ENCODE assay signal across 7 mouse cellular contexts in the genomic region with DNA sequence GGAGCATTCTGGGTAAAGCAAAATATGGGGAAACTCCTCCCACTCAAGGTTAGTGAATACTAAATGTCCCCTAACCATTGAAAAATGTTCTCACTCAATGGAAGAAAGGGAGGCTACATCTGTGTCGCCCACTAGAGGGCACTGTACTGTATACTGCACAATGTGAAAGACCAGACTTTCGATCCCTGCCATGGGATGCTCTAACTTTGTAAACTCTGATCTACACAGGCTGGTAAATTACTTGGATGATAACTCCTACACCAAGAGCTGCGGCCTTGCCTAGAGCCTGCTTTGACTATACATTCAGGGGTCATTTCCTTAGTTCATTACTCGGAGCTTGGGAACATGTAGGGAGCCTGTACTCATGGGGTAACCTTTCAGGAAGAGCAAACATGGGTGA. TPM values are rescaled to one million over a fixed set of nuclear protein-coding genes. Genes with fewer than 3 reads are reported as not detected.
DNase-seq lines count a peak whose midpoint lies in the region; ATAC-seq and TF ChIP-seq lines count a peak whose summit lies in the region.

No protein-coding gene starts in this region.

- 19% methylated on average over 4 of the region's 4 CpGs for WGBS in heart, embryonic 12.5 days

- peak; percentile 29 for TF ChIP-seq RAD21 in CH12.LX (IDR thresholded peaks at IDR 0.05; ENCODE audit: low read depth, low read length)

- DNase-seq in CH12.LX (ENCODE audit: extremely low read depth) (peak; percentile 95), ZHBTc4 (ENCODE audit: low read depth, low spot score) (peak; percentile 87)
- peak; percentile 66 for DNase-seq in embryo, embryonic 9.5 days (ENCODE audit: extremely low spot score)
- peak; percentile 75 for DNase-seq in kidney, postnatal 10 days
- peak; percentile 75 for DNase-seq in lung, postnatal 10 days
- peak; percentile 52 to 68 for DNase-seq in right cerebral cortex, adult 2 months (ENCODE audit: low spot score in 2 of 2)

- peak; percentile 13; the same call in 1 of the 2 replicates for ATAC-seq in heart, embryonic 12.5 days (ENCODE audit: insufficient number of reproducible peaks, low FRiP score)

- dilution Hi-C loops in CH12.LX (cut with MboI; ENCODE audit: extremely low pct_ligation_motif_present, extremely low pct_unique_long_range_greater_than_20kb, low sequenced_read_pairs), result no loop called here

- no peaks in the 10 kb centered on the region for H3K9me3 ChIP-seq in CH12.LX (replicated peaks; ENCODE audit: low read length)
- no peaks in the 10 kb centered on the region for H3K9me3 ChIP-seq in heart, embryonic 12.5 days (replicated peaks)

- peak overlapping the region; percentile 76 for H3K4me2 ChIP-seq in CH12.LX (ENCODE audit: insufficient read depth, low read depth, poor library complexity, severe bottlenecking)
- peak overlapping the region; percentile 72 for H3K4me2 ChIP-seq in heart, embryonic 12.5 days

- H3K27ac ChIP-seq in CH12.LX (ENCODE audit: insufficient read depth, low read depth), result 0 out of 2 replicates have a peak overlapping the region, but pooled peaks have one; percentile 17
- H3K27ac ChIP-seq in heart, embryonic 12.5 days (ENCODE audit: poor library complexity, severe bottlenecking), result 0 out of 2 replicates have a peak overlapping the region, but pooled peaks have one; percentile 90

- peak overlapping the region; percentile 47 to 60 (median 53) for H3K4me3 ChIP-seq in CH12.LX (replicated peaks in 1 of 3; ENCODE audit: low read depth in 2 of 3, low read length in 2 of 3, poor library complexity in 1 of 3)
- H3K4me3 ChIP-seq in heart, embryonic 12.5 days, result 0 out of 2 replicates have a peak overlapping the region, but pooled peaks have one; percentile 39

- in situ Hi-C loops in CH12.LX (cut with MboI; ENCODE audit: low pct_ligation_motif_present, low pct_unique_long_range_greater_than_20kb, low sequenced_read_pairs), result loop anchor here (5.0 to 25.0 kb wide), 3 partner anchors 46 to 344 kb away; a partner anchor contains a TSS

- no peaks in the 10 kb centered on the region for H3K27me3 ChIP-seq in CH12.LX (replicated peaks)
- H3K27me3 ChIP-seq in heart, embryonic 12.5 days (replicated peaks), result no peaks in the 10 kb centered on the region

- TF ChIP-seq POLR2A in CH12.LX (IDR thresholded peaks at IDR 0.05; ENCODE audit: low read depth, low read length), result no peak

- TF ChIP-seq CTCF in CH12.LX (conservative IDR thresholded peaks at IDR 0.05 in 1 of 2, IDR thresholded peaks at IDR 0.05 in 1 of 2; ENCODE audit: low read depth in 2 of 2, low read length in 2 of 2), result peak; percentile 84 to 93

- peaks cover 0 to 21% of the 10 kb centered on the region in 2 experiments; a peak in 2 of 4 replicates for H3K4me1 ChIP-seq in CH12.LX (ENCODE audit: control insufficient read depth in 1 of 2, insufficient read depth in 2 of 2)
- peaks cover 15% of the 10 kb centered on the region for H3K4me1 ChIP-seq in heart, embryonic 12.5 days (replicated peaks)

- peak overlapping the region; percentile 43; the same call in 1 of the 2 replicates for H3K9ac ChIP-seq in CH12.LX (ENCODE audit: insufficient read depth, low read depth)
- H3K9ac ChIP-seq in heart, embryonic 12.5 days, result no peak overlapping the region; the same call in 1 of the 2 replicates

- TF ChIP-seq EP300 in CH12.LX (IDR thresholded peaks at IDR 0.05; ENCODE audit: low read length), result no peak

- no peaks in the 10 kb centered on the region for H3K36me3 ChIP-seq in CH12.LX (replicated peaks in 1 of 2; ENCODE audit: control insufficient read depth in 1 of 2, insufficient read depth in 1 of 2, low read length in 1 of 2)
- no peaks in the 10 kb centered on the region for H3K36me3 ChIP-seq in heart, embryonic 12.5 days

- H3K79me2 ChIP-seq in CH12.LX (replicated peaks; ENCODE audit: control insufficient read depth, extremely low read depth, insufficient read depth, poor library complexity, severe bottlenecking), result no peaks in the 10 kb centered on the region

TF ChIP-seq in CH12.LX, 34 proteins besides CTCF, POLR2A, EP300 and RAD21:
- TF ChIP-seq SIN3A (IDR thresholded peaks at IDR 0.05; ENCODE audit: low read length) (no peak; the same call in 1 of the 2 replicates), NELFE (IDR thresholded peaks at IDR 0.05; ENCODE audit: low read depth, low read length) (no peak), GABPA (IDR thresholded peaks at IDR 0.05; ENCODE audit: insufficient replicate concordance, low read depth, low read length) (no peak), RCOR1 (conservative IDR thresholded peaks at IDR 0.05; ENCODE audit: low read depth, low read length) (no peak), MAFK (IDR thresholded peaks at IDR 0.05; ENCODE audit: insufficient replicate concordance, low read length) (no peak), ETS1 (conservative IDR thresholded peaks at IDR 0.05; ENCODE audit: low read depth, low read length) (no peak), HCFC1 (IDR thresholded peaks at IDR 0.05; ENCODE audit: low read depth, low read length) (no peak), CHD2 (IDR thresholded peaks at IDR 0.05; ENCODE audit: low read length) (no peak), MEF2A (IDR thresholded peaks at IDR 0.05; ENCODE audit: borderline replicate concordance, low read depth, low read length) (0 out of 2 replicates have a peak, but pooled peaks have one; percentile 24), TBP (conservative IDR thresholded peaks at IDR 0.05; ENCODE audit: low read depth, low read length) (no peak), USF2 (conservative IDR thresholded peaks at IDR 0.05; ENCODE audit: low read depth, low read length) (no peak), ZMIZ1 (IDR thresholded peaks at IDR 0.05; ENCODE audit: low read depth, low read length) (no peak), POLR2AphosphoS2 (IDR thresholded peaks at IDR 0.05; ENCODE audit: low read depth, low read length) (no peak), MAZ (IDR thresholded peaks at IDR 0.05; ENCODE audit: low read depth, low read length) (peak; percentile 36; the same call in 1 of the 2 replicates), MAX (IDR thresholded peaks at IDR 0.05; ENCODE audit: low read length) (0 out of 2 replicates have a peak, but pooled peaks have one; percentile 14), JUN (IDR thresholded peaks at IDR 0.05; ENCODE audit: insufficient read depth, low read depth, low read length) (no peak), BHLHE40 (IDR thresholded peaks at IDR 0.05; ENCODE audit: low read depth, low read length) (no peak), UBTF (IDR thresholded peaks at IDR 0.05; ENCODE audit: low read depth, low read length) (no peak), SMC3 (IDR thresholded peaks at IDR 0.05; ENCODE audit: low read depth, low read length) (peak; percentile 48)

RNA-seq across cellular contexts. Expression of a gene that starts 44.4 kb away (rescaled TPM):
- total RNA-seq in CH12.LX (2012; rRNA removed) (2,915 and 4,984 TPM in 2 replicates), CH12.LX (2014; rRNA removed) (7,143 and 7,761 TPM in 2 replicates)
- 5,629 and 6,462 TPM in 2 replicates for polyA plus RNA-seq in CH12.LX (2012; ENCODE audit: insufficient read length, low read depth)
- polyA plus RNA-seq in heart, embryonic 12.5 days (2016; fragmentation: Nextera tagmentation; extraction: Ambion mirVana), result 2,193 and 2,206 TPM in 2 replicates

Comparison
In these comparisons a context has a peak if more than half of its experiments do, and no peak if none do; other contexts are left out.
1. Peak in every context shown above with its lines: DNase-seq, ATAC-seq, H3K4me3 ChIP-seq and H3K27ac ChIP-seq.